In the genomic region with DNA sequence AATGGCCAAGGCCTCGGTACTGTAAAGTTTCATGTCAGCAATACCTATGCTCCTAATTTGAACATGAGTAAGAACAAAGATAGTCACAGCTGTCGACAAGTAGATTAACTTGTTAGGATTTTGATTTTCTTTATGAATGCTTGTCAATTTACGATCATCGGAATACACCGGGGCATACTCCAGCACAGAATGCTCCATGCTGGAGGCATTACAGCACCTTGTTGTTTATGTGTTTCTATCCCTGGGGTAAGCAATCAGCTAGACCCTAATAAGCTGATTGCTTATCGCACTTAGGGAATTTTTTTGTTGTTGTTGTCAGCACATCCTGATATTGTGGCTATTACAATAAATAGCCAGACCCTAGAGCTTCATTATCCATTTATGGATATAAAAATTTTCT, we compare ENCODE assay signal across 31 mouse cellular contexts.
"Had no signal": no experiment of that assay in that cellular context is flagged by ENCODE, and none has a peak within 500 bp of the region (broad histone marks: within the 10 kb centered on the region; RNA-seq: fewer than 3 reads in every experiment).

No protein-coding gene starts in this region.

- H3K4me3 ChIP-seq: left cerebral cortex, adult 2 months; limb, embryonic 10.5 days; limb, embryonic 12.5 days; limb, embryonic 13.5 days; limb, embryonic 15.5 days; liver, embryonic 12.5 days; liver, embryonic 13.5 days; liver, embryonic 15.5 days; lung, embryonic 15.5 days; megakaryocyte, embryonic 14.5 days; midbrain, embryonic 10.5 days; midbrain, embryonic 12.5 days; midbrain, embryonic 13.5 days; midbrain, embryonic 15.5 days; myocyte had no signal

- H3K27me3 ChIP-seq: limb, embryonic 12.5 days; limb, embryonic 13.5 days; limb, embryonic 15.5 days; liver, embryonic 12.5 days; liver, embryonic 13.5 days; liver, embryonic 15.5 days; lung, embryonic 15.5 days; megakaryocyte, embryonic 14.5 days; midbrain, embryonic 12.5 days; midbrain, embryonic 13.5 days; midbrain, embryonic 15.5 days had no signal

- H3K9me3 ChIP-seq: limb, embryonic 10.5 days; limb, embryonic 12.5 days; limb, embryonic 13.5 days; limb, embryonic 15.5 days; liver, embryonic 12.5 days; liver, embryonic 13.5 days; liver, embryonic 15.5 days; lung, embryonic 15.5 days; megakaryocyte, embryonic 14.5 days; midbrain, embryonic 10.5 days; midbrain, embryonic 12.5 days; midbrain, embryonic 13.5 days; midbrain, embryonic 15.5 days had no signal

- H3K4me1 ChIP-seq: limb, embryonic 10.5 days; liver, embryonic 12.5 days; liver, embryonic 13.5 days; liver, embryonic 15.5 days; lung, embryonic 15.5 days; megakaryocyte, embryonic 14.5 days; midbrain, embryonic 15.5 days had no signal

- DNase-seq: left cerebral cortex, postnatal 4 days; liver; liver, embryonic 13.5 days; liver, postnatal 0 days; lung, adult 18-20 months; lung, adult 2 months; lung, embryonic 14.5 days; lung, postnatal 10 days; lung, postnatal 14 days; lung, postnatal 36 days; lung, postnatal 4 days had no signal

- H3K4me2 ChIP-seq: limb, embryonic 12.5 days; limb, embryonic 13.5 days; limb, embryonic 15.5 days; liver, embryonic 11.5 days; liver, embryonic 12.5 days; liver, embryonic 13.5 days; liver, embryonic 15.5 days; lung, embryonic 14.5 days; lung, embryonic 15.5 days; midbrain, embryonic 11.5 days; midbrain, embryonic 12.5 days; midbrain, embryonic 13.5 days; midbrain, embryonic 15.5 days had no signal

- H3K36me3 ChIP-seq: limb, embryonic 10.5 days; limb, embryonic 12.5 days; limb, embryonic 13.5 days; limb, embryonic 15.5 days; liver, embryonic 12.5 days; liver, embryonic 13.5 days; liver, embryonic 15.5 days; lung, embryonic 15.5 days; midbrain, embryonic 10.5 days; midbrain, embryonic 12.5 days; midbrain, embryonic 13.5 days; midbrain, embryonic 15.5 days had no signal

- ATAC-seq: liver, embryonic 12.5 days; liver, postnatal 0 days; lung, postnatal 0 days; midbrain, embryonic 13.5 days; midbrain, embryonic 15.5 days; midbrain, embryonic 16.5 days had no signal

- H3K9ac ChIP-seq: limb, embryonic 12.5 days; limb, embryonic 13.5 days; limb, embryonic 15.5 days; liver, embryonic 12.5 days; liver, embryonic 13.5 days; liver, embryonic 14.5 days; liver, embryonic 15.5 days; liver, postnatal 0 days; lung, embryonic 14.5 days; lung, embryonic 15.5 days; midbrain, embryonic 12.5 days; midbrain, embryonic 13.5 days; midbrain, embryonic 15.5 days had no signal

- H3K27ac ChIP-seq: left cerebral cortex, adult 2 months; limb, embryonic 10.5 days; limb, embryonic 12.5 days; limb, embryonic 13.5 days; limb, embryonic 15.5 days; liver, embryonic 12.5 days; liver, embryonic 13.5 days; liver, embryonic 14.5 days; liver, embryonic 15.5 days; lung, embryonic 15.5 days; macrophage; midbrain, embryonic 10.5 days; midbrain, embryonic 12.5 days; midbrain, embryonic 13.5 days; midbrain, embryonic 15.5 days had no signal
